Mouse (Mus musculus): ENCODE data around the gene Rbms1.
"Not testable (repeated sequence)": the region's sequence is repeated elsewhere in the genome, so short reads cannot be mapped to it uniquely, and the experiment has no call there.

Gene Rbms1

DNA sequence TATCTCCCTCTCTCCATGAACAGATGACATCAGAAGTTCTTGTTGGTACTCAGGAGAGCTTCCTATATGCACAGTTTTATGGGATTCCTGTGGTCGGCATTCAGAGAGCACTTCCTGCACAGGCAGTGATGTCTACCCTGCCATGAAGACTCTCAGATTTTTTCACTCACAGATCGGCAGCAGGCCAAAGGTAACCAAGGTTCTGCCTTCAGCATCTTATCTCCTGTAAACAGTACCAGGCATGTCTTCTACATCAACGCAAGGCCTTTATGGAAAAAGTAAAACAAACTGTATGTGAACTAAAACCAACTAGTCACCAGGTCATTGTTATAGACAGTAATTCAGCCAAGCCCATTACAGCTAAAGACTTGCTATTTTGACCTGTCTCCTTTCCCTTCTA is 115.0 kb downstream of the Rbms1 start:
- DNase-seq (ENCODE audit: low spot score) = no peak

GRCm38 (mm10) chr2:60845316-60845894 is 117.6 kb downstream of the Rbms1 start:
- no peak for DNase-seq (ENCODE audit: low spot score)

- DNase-seq (ENCODE audit: low spot score) = no peak
These were observed 118.7 kb downstream of the Rbms1 start for GRCm38 (mm10) chr2:60844259-60844658.

DNA sequence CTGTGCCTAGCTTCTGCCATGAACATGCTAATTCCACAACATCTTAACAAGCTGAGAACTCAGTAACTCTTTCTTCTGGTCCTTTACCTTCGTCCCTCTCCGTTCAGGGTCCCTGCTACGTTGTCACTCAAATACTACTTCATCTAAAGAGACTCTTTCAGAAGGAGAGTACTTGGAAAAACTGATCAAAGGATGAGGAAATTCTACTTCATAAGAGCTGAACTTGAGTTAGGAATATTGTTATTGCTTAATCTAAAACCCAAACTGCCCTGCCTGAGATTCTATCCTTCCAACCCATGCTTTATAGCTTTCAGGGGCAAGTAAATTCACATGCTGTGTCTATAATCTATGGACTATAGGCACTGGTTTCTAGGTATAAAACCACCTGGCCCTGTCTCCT is 119.4 kb downstream of the Rbms1 start:
- DNase-seq (ENCODE audit: low spot score) = no peak

- DNase-seq (ENCODE audit: low spot score) = no peak
These were observed 120.0 kb downstream of the Rbms1 start for GRCm38 (mm10) chr2:60842976-60843375.

DNA sequence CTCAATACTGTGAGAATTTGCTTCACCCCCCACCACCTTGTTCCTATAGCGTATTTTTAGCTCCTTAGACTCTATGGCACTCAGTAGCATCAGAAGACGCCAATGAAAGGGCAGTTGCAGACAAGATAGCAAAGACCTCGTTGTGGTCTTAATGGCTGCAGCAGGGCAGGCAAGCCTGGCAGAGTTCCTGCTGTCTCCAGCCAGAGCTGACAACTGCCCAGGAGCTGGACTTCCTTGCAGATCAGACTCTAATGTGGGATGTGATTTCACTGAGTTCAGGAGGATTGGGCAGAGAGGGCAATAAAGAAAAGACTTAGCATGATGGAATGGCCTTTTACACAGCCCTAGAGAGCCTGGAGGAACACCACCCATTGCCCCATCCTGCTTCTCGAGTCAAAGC is 122.1 kb downstream of the Rbms1 start:
- no peak for DNase-seq (ENCODE audit: low spot score)

GRCm38 (mm10) chr2:60839498-60839897 is 123.5 kb downstream of the Rbms1 start:
- no peak for DNase-seq (ENCODE audit: low spot score)

GRCm38 (mm10) chr2:60838856-60839255 is 124.1 kb downstream of the Rbms1 start:
- no peak for DNase-seq (ENCODE audit: low spot score)

- no peak for DNase-seq (ENCODE audit: low spot score)
These were observed 125.4 kb downstream of the Rbms1 start for GRCm38 (mm10) chr2:60837616-60838015.

DNA sequence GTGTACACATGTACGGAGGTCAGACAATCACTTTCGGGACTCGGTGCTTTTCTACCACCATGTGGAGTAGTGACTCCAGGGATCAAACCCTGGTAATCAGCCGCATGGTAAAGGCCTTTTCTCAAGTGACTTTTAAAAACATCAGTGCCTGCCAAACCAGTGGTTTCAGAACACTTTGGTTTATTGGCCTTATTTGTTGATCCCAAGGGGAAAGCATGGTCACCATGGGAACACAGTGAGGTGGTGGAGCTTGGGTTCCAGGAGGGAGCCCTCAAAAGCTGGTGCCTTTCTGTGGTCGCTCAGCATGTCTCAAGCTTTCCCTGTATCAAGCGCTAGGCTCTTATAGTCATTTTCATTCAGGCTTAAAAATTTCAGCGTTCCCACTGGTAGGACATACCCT is 126.8 kb downstream of the Rbms1 start:
- DNase-seq (ENCODE audit: low spot score) = no peak

DNA sequence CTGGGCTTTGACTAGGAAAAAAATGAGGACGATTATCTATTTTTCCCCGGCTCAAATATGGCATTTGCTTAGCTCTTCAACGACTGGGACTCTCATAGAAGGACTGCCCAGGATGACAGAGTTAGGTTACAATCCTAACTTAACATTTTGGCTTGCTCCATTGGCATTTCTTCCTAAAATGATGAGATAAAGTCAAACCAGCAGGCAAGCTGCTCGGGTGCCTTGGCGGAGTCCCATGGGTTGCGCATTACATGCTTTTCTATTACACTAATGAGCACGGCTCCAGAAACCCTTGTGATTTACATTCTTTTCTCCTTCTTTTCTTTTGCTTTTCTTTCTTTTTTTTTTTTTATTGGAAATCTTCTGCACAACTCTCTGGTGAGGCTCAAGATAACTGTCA is 128.7 kb downstream of the Rbms1 start:
- DNase-seq (ENCODE audit: low spot score) = no peak

DNA sequence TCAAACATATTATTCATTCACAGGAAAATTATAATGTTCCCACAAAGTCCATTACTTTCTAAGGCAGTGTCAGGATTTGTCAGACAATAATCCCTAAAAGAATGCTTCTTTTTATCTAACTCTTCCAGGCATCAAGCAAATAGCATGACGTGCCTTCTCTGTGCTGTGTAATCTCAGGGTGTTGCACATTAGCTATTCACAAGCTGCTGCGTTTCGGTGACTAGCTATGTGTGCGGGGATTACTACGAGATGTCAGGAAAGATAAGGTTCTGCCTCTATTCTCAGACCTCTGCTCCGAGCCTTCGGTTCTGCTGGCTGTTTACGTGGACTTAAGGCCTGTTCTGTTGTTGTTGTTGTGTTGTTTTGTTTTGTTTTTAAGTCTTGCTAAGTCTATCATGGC is 130.7 kb downstream of the Rbms1 start:
- no peak for DNase-seq (ENCODE audit: low spot score)

- DNase-seq (ENCODE audit: low spot score) = not testable (repeated sequence)
These were observed 132.5 kb downstream of the Rbms1 start for GRCm38 (mm10) chr2:60830464-60830863.

GRCm38 (mm10) chr2:60828908-60829462 is 134.0 kb downstream of the Rbms1 start:
- no peak for DNase-seq (ENCODE audit: low spot score)

GRCm38 (mm10) chr2:60827152-60827428 is 135.9 kb downstream of the Rbms1 start:
- no peak for DNase-seq (ENCODE audit: low spot score)

- no peak for DNase-seq (ENCODE audit: low spot score)
These were observed 136.4 kb downstream of the Rbms1 start for GRCm38 (mm10) chr2:60826406-60827151.

DNA sequence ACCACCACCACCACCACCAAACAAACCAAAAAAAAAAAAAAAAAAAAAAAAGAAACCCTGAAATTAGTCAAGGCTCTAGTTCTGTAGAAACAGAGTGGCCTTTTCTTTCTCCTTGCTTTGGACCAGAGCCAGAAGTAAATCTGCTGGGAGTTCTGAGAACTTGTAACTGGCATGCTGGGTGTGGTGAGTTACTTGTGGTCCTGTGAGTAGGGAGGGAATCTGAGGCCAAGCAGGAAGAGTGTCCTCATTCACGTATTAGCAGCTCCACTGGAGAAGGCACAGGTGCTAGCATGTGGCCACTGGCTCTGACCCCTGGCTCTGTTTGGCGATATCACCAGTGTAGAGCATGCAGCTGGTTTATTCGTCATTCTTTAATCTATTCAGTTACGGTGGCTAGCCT is 137.3 kb downstream of the Rbms1 start:
- no peak for DNase-seq (ENCODE audit: low spot score)

DNA sequence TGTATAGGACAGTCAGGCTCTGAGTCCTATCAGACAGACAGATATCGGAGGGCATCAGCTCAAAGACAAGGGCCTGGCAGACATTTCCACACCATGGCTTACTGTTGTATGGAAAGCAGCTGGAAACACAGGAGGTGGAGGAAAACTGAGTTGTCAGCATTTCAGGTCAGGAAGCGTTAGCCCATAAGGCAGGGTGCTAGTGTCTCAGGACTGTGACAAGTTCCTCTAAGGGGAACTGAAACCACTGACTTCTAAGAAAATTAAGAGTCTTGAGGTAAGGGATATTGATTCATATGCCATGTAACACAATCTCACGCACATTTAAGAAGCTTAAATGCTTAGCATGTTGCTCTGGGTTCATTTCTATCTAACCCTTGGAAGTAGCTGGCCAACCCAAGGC is 141.4 kb downstream of the Rbms1 start:
- no peak for DNase-seq (ENCODE audit: low spot score)

DNA sequence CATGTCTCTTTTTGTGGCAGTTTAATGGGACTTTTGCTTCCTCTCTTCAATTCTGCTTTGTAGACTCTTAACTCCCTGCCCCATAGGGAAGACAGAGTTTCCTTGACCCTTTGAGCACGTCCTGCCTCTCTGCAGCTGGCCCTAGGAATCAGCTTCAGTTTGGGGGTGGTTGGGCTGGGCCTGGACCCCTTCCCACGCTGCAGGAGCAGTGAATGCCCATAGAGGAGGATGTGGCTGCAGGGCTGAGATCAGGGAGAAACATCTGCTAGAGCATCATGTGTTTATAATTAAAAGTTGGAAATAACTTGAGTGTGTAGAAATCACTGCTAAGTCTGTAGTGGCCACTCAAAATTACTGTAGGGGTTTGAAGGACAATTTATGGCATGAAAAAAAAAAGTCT is 144.4 kb downstream of the Rbms1 start:
- no peak for DNase-seq (ENCODE audit: low spot score)

DNA sequence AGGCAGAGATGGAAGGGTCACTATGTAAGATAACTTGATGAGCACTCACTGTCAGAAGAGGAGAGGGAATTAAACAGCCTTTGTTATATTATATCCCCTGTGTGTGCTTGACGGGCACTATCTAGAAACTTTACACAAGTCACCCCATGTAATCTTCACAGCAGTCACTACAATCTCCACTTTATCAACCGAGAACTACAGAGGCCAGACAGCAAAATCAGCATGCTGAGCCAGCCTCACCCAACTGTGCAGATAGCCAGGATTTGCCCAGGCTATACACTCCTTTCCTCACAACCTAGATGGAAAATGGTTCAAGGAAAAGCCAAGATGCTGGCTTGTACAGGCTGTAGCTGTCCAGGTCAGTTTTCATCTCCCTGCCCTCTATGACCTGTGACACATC is 146.7 kb downstream of the Rbms1 start:
- DNase-seq (ENCODE audit: low spot score) = no peak

DNA sequence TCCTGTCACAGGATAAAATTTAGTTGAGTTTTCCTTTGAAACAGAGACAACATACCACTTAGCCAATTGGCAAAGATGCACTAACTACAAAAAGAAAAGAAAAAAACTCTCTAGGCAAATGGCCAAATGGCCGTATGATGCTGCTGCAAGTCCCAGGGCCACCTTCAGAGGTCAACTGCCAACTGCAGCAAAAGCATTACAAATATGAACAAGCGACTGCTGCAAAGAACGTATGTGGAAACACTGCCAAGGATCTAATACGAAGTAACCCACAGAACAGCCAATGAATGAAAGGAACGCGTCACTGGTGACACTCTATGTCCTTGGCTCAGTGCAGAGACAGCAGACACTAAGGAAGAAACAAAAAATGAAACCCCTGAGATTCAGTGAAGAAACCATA is 148.2 kb downstream of the Rbms1 start:
- DNase-seq (ENCODE audit: low spot score) = no peak

GRCm38 (mm10) chr2:60812949-60813348 is 150.0 kb downstream of the Rbms1 start:
- no peak for DNase-seq (ENCODE audit: low spot score)

GRCm38 (mm10) chr2:60810617-60811016 is 152.4 kb downstream of the Rbms1 start:
- no peak for DNase-seq (ENCODE audit: low spot score)

DNA sequence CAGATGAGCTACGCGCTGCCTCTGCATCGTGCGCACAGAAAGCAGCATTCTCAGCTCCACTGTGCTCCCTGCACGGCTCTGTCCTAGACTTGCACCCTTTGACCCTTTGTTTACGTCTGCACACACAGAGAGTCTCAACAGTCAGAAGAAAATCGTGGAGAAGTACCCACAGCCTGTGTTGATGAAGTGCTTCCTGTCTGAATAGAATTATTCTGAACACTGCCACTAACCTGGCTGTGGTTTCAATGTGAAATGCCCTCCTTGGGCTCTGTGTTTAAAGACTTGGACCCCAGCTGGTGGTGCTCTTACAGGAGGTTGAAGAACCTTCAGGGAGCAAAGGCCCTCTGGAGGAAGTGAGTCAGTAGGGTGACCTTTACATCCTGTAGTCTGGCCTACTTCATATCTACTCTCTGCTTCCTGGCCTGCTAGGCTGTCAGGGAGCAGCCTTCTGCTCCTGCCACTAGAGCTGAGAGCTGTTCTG is 153.5 kb downstream of the Rbms1 start:
- DNase-seq (ENCODE audit: low spot score) = no peak

Measured in ovary, postnatal 36 days (tissue).